Mouse (Mus musculus) forebrain, embryonic 11.5 days (tissue): ENCODE data around the gene Pknox2. TPM values are rescaled to one million over a fixed set of nuclear protein-coding genes. Genes with fewer than 3 reads are reported as not detected.

Experiments used
- ATAC-seq: fragments of 200-750 bp; cut with Nextera tagmentation; replicated peaks from 2 replicates; pipeline ENCODE4 v1.8.0; 2017; ENCODE audit warnings: moderate TSS enrichment; ENCODE audit not compliant: low FRiP score
- DNase-seq: peaks from one replicate; pipeline ENCODE4 v3.0.0-alpha.2; 2017; ENCODE audit warnings: low spot score
- H3K27ac ChIP-seq: fragments of 300-500 bp; sonication (generic); 2 replicates; pipeline ENCODE4 v1.5.1; 2014; ENCODE audit warnings: low read depth, low read length
- H3K27me3 ChIP-seq: fragments of 300-500 bp; sonication (generic); 2 replicates; pipeline ENCODE4 v1.6.1; 2014; ENCODE audit warnings: mild to moderate bottlenecking, low read length, mixed read lengths; ENCODE audit not compliant: control insufficient read depth, insufficient read depth
- H3K36me3 ChIP-seq: fragments of 300-500 bp; sonication (generic); 2 replicates; pipeline ENCODE4 v1.6.1; 2014; ENCODE audit warnings: mild to moderate bottlenecking, low read length, moderate library complexity, mixed read lengths; ENCODE audit not compliant: control insufficient read depth, insufficient read depth
- H3K4me1 ChIP-seq: fragments of 300-500 bp; sonication (generic); replicated peaks from 2 replicates; pipeline ENCODE4 v1.6.1; 2014; ENCODE audit warnings: low read length, mixed read lengths; ENCODE audit not compliant: control insufficient read depth, insufficient read depth
- H3K4me2 ChIP-seq: fragments of 300-500 bp; sonication (generic); 2 replicates; pipeline ENCODE4 v1.6.1; 2014; ENCODE audit warnings: low read depth, mild to moderate bottlenecking, low read length, moderate library complexity, mixed read lengths; ENCODE audit not compliant: severe bottlenecking
- H3K4me3 ChIP-seq: fragments of 300-500 bp; sonication (generic); 2 replicates; pipeline ENCODE4 v1.5.1; 2014; ENCODE audit warnings: low read depth, low read length
- H3K9ac ChIP-seq: fragments of 300-500 bp; sonication (generic); 2 replicates; pipeline ENCODE4 v1.6.1; 2014; ENCODE audit warnings: low read length
- H3K9me3 ChIP-seq: fragments of 300-500 bp; sonication (generic); 2 replicates; pipeline ENCODE4 v1.6.1; 2016; ENCODE audit warnings: low read length, mixed read lengths; ENCODE audit not compliant: control insufficient read depth
- WGBS: fragments of 180-500 bp; shearing (Covaris S2); extraction: QIAGEN DNeasy Blood & Tissue Kit; methylation state at CpG from one replicate; pipeline ENCODE4 v1.1.7; 2014; 5-methylcytosine and 5-hydroxymethylcytosine counted together
- polyA plus RNA-seq: library from polyadenylated mRNA; unstranded; fragments of >200 nt; fragmentation: Nextera tagmentation; extraction: Ambion mirVana; gene quantifications from 2 replicates; pipeline ENCODE4 v1.2.1, GENCODE M21; 2014

Gene Pknox2
- polyA plus RNA-seq, 1 experiment from 2014 or later, result 21.0 TPM

- no peaks in the 10 kb centered on the region for H3K36me3 ChIP-seq
- H3K4me1 ChIP-seq, result peaks cover 10% of the 10 kb centered on the region
- H3K4me3 ChIP-seq, result no peak overlapping the region
- H3K4me2 ChIP-seq, result no peak overlapping the region
- ATAC-seq (0 out of 2 replicates have a peak, but pooled peaks have one; percentile 5), DNase-seq (no peak)
- WGBS, result 64% methylated on average over 8 of the region's 8 CpGs
- H3K27ac ChIP-seq, result no peak overlapping the region
- no peak overlapping the region for H3K9ac ChIP-seq
- no peaks in the 10 kb centered on the region for H3K27me3 ChIP-seq
- no peaks in the 10 kb centered on the region for H3K9me3 ChIP-seq
These were observed 80.3 kb downstream of the Pknox2 start for GRCm38 (mm10) chr9:37066732-37067472.

- ATAC-seq (no peak), DNase-seq (no peak)
- Histone ChIP-seq H3K9me3 (no peaks in the 10 kb centered on the region), H3K36me3 (no peaks in the 10 kb centered on the region), H3K4me3 (no peak overlapping the region), H3K4me1 (no peaks in the 10 kb centered on the region; the same call in 1 of the 2 replicates), H3K27ac (no peak overlapping the region), H3K27me3 (no peaks in the 10 kb centered on the region), H3K4me2 (no peak overlapping the region), H3K9ac (no peak overlapping the region)
- 60% methylated on average over 2 of the region's 2 CpGs for WGBS
These were observed 85.6 kb downstream of the Pknox2 start for GRCm38 (mm10) chr9:37061627-37062026.

- 15% methylated on average over 5 of the region's 5 CpGs for WGBS
- Histone ChIP-seq H3K9ac (peak overlapping the region; percentile 5), H3K4me1 (peaks cover 24% of the 10 kb centered on the region), H3K4me3 (no peak overlapping the region), H3K9me3 (no peaks in the 10 kb centered on the region), H3K4me2 (no peak overlapping the region), H3K27me3 (no peaks in the 10 kb centered on the region), H3K36me3 (no peaks in the 10 kb centered on the region), H3K27ac (peak overlapping the region; percentile 66)
- DNase-seq (no peak), ATAC-seq (0 out of 2 replicates have a peak, but pooled peaks have one; percentile 3)
These were observed 92.5 kb downstream of the Pknox2 start for GRCm38 (mm10) chr9:37054703-37055102.

GRCm38 (mm10) chr9:37053601-37054512 is 93.3 kb downstream of the Pknox2 start:
- Histone ChIP-seq H3K9ac (peak overlapping the region; percentile 5), H3K9me3 (no peaks in the 10 kb centered on the region), H3K27me3 (no peaks in the 10 kb centered on the region), H3K4me3 (no peak overlapping the region), H3K4me1 (peaks cover 27% of the 10 kb centered on the region), H3K4me2 (peak overlapping the region; percentile 48), H3K27ac (peak overlapping the region; percentile 66), H3K36me3 (no peaks in the 10 kb centered on the region)
- peak; percentile 88 for ATAC-seq
- WGBS, result 12% methylated on average over 21 of the region's 21 CpGs
- peak; percentile 87 for DNase-seq

GRCm38 (mm10) chr9:37053041-37053440 is 94.2 kb downstream of the Pknox2 start:
- 34% methylated on average over 6 of the region's 6 CpGs for WGBS
- ATAC-seq (no peak), DNase-seq (no peak)
- no peak overlapping the region for H3K4me3 ChIP-seq
- no peaks in the 10 kb centered on the region for H3K9me3 ChIP-seq
- 0 out of 2 replicates have a peak overlapping the region, but pooled peaks have one; percentile 15 for H3K4me2 ChIP-seq
- H3K27me3 ChIP-seq, result no peaks in the 10 kb centered on the region
- H3K27ac ChIP-seq, result peak overlapping the region; percentile 66
- H3K9ac ChIP-seq, result no peak overlapping the region
- H3K4me1 ChIP-seq, result peaks cover 27% of the 10 kb centered on the region
- H3K36me3 ChIP-seq, result no peaks in the 10 kb centered on the region

- DNase-seq (no peak), ATAC-seq (no peak)
- Histone ChIP-seq H3K4me3 (no peak overlapping the region), H3K9ac (no peak overlapping the region), H3K36me3 (no peaks in the 10 kb centered on the region), H3K4me2 (no peak overlapping the region), H3K27ac (no peak overlapping the region), H3K9me3 (no peaks in the 10 kb centered on the region), H3K27me3 (no peaks in the 10 kb centered on the region), H3K4me1 (peaks cover 27% of the 10 kb centered on the region)
- WGBS, result 96% methylated on average over 4 of the region's 4 CpGs
These were observed 95.5 kb downstream of the Pknox2 start for GRCm38 (mm10) chr9:37051669-37052068.

- 79% methylated on average over 5 of the region's 5 CpGs for WGBS
- DNase-seq (no peak), ATAC-seq (no peak)
- H3K27ac ChIP-seq, result no peak overlapping the region
- no peak overlapping the region for H3K4me2 ChIP-seq
- H3K9ac ChIP-seq, result no peak overlapping the region
- 0 out of 2 replicates have a peak, but pooled peaks cover 3% of the 10 kb centered on the region for H3K4me1 ChIP-seq
- no peak overlapping the region for H3K4me3 ChIP-seq
- H3K9me3 ChIP-seq, result no peaks in the 10 kb centered on the region
- no peaks in the 10 kb centered on the region for H3K36me3 ChIP-seq
- H3K27me3 ChIP-seq, result no peaks in the 10 kb centered on the region
These were observed 99.7 kb downstream of the Pknox2 start for GRCm38 (mm10) chr9:37047490-37047889.

GRCm38 (mm10) chr9:37045875-37046274 is 101.3 kb downstream of the Pknox2 start:
- Histone ChIP-seq H3K4me2 (no peak overlapping the region), H3K36me3 (no peaks in the 10 kb centered on the region), H3K9me3 (no peaks in the 10 kb centered on the region), H3K9ac (no peak overlapping the region), H3K4me3 (no peak overlapping the region), H3K4me1 (0 out of 2 replicates have a peak, but pooled peaks cover 3% of the 10 kb centered on the region), H3K27me3 (no peaks in the 10 kb centered on the region), H3K27ac (no peak overlapping the region)
- DNase-seq (no peak), ATAC-seq (no peak)
- WGBS, result 72% methylated on average over 1 of the region's 1 CpGs
